Mouse (Mus musculus) C2C12 (cell line): ENCODE results near the gene Smim24.

Source experiments
- CTCF ChIP-seq: IDR thresholded peaks from one replicate; pipeline ENCODE4 v1.5.1; 2011; ENCODE audit not compliant: control insufficient read depth, insufficient read depth, insufficient read length
- MAX ChIP-seq: IDR thresholded peaks from one replicate; pipeline ENCODE4 v1.6.1; 2011; ENCODE audit warnings: mild to moderate bottlenecking, control low read depth
- MYOD1 ChIP-seq: IDR thresholded peaks from one replicate; pipeline ENCODE4 v1.6.1; 2011; ENCODE audit warnings: low read depth; ENCODE audit not compliant: control insufficient read depth, insufficient read length
- MYOG ChIP-seq: IDR thresholded peaks from one replicate; pipeline ENCODE4 v1.6.1; 2011; ENCODE audit not compliant: control insufficient read depth, insufficient read length; ENCODE audit errors: extremely low read depth
- USF1 ChIP-seq: IDR thresholded peaks from one replicate; pipeline ENCODE4 v1.6.1; 2011; ENCODE audit warnings: low read depth, mild to moderate bottlenecking, control low read depth, moderate library complexity

DNA sequence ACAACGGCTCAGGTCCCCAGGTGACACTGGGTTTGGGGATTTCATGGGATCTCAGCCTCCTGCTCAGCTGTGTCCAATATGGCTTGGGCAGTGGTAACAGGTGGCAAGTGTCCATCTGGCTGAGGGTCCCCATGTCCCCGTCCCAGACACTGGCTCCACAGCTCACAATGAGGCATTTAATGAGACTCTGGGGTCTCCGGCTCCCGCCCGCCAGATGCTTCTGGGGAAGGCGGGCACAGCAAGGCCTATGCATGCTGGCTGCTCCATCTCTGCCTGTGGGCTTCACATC is 25.7 kb upstream of the Smim24 start:
- TF ChIP-seq CTCF (no peak), MYOD1 (no peak), MAX (no peak), USF1 (no peak), MYOG (no peak)
